Mouse (Mus musculus) testis, adult 2 months (tissue): ENCODE measurements around the gene Birc6. TPM values are rescaled to one million over a fixed set of nuclear protein-coding genes. Genes with fewer than 3 reads are reported as not detected.

Experiments
- H3K27ac ChIP-seq: fragments of 200-500 bp; 2 replicates; pipeline ENCODE4 v1.5.1; 2012; ENCODE audit warnings: low read depth, low read length; ENCODE audit not compliant: control insufficient read depth, insufficient read depth
- H3K27me3 ChIP-seq: fragments of 200-500 bp; 2 replicates; pipeline ENCODE4 v1.6.1; 2012; ENCODE audit warnings: mild to moderate bottlenecking, low read length, moderate library complexity; ENCODE audit not compliant: control insufficient read depth, insufficient read depth
- H3K36me3 ChIP-seq: fragments of 200-500 bp; 2 replicates; pipeline ENCODE4 v1.6.1; 2012; ENCODE audit warnings: mild to moderate bottlenecking, low read length; ENCODE audit not compliant: control insufficient read depth, insufficient read depth
- H3K4me1 ChIP-seq: fragments of 200-500 bp; 2 replicates; pipeline ENCODE4 v1.6.1; 2012; ENCODE audit warnings: low read length; ENCODE audit not compliant: control insufficient read depth, insufficient read depth
- H3K4me3 ChIP-seq: fragments of 200-500 bp; 2 replicates; pipeline ENCODE4 v1.5.1; 2012; ENCODE audit warnings: low read depth, mild to moderate bottlenecking, low read length, moderate library complexity, mixed read lengths; ENCODE audit not compliant: control insufficient read depth
- CTCF ChIP-seq: fragments of 200-500 bp; IDR thresholded peaks from 2 replicates; pipeline ENCODE4 v1.5.1; 2012; ENCODE audit warnings: low read depth, mild to moderate bottlenecking, inconsistent platforms, low read length, moderate library complexity; ENCODE audit not compliant: control insufficient read depth, insufficient read depth, insufficient replicate concordance
- POLR2A ChIP-seq: fragments of 200-500 bp; IDR thresholded peaks from 2 replicates; pipeline ENCODE4 v1.6.1; 2012; ENCODE audit warnings: low read depth, mild to moderate bottlenecking, inconsistent platforms, low read length, moderate library complexity; ENCODE audit not compliant: control insufficient read depth
- polyA plus RNA-seq: library from polyadenylated mRNA; depleted of rRNA; stranded (reverse); fragments of >200 nt; gene quantifications from 2 replicates; pipeline ENCODE4 v1.2.3, GENCODE M21; 2012; rRNA removed

Birc6 gene
- polyA plus RNA-seq, 1 experiment: 26.3 TPM

- H3K27me3 ChIP-seq: no peaks in the 10 kb centered on the region
- peaks cover 1% of the 10 kb centered on the region; the same call in 1 of the 2 replicates for H3K36me3 ChIP-seq
- H3K4me1 ChIP-seq: no peaks in the 10 kb centered on the region
- no peak for TF ChIP-seq POLR2A
- no peak for TF ChIP-seq CTCF
- H3K4me3 ChIP-seq: no peak overlapping the region
- H3K27ac ChIP-seq: no peak overlapping the region
Observed at GRCm38 (mm10) chr17:74735392-74735791, 207.3 kb downstream of the Birc6 start.

GRCm38 (mm10) chr17:74749659-74750058, 221.6 kb downstream of the Birc6 start:
- Histone ChIP-seq H3K27me3 (no peaks in the 10 kb centered on the region), H3K27ac (no peak overlapping the region), H3K4me1 (no peaks in the 10 kb centered on the region), H3K36me3 (no peaks in the 10 kb centered on the region; the same call in 1 of the 2 replicates), H3K4me3 (no peak overlapping the region)
- no peak for TF ChIP-seq POLR2A
- TF ChIP-seq CTCF: no peak

- Histone ChIP-seq H3K4me3 (no peak overlapping the region), H3K4me1 (no peaks in the 10 kb centered on the region), H3K27me3 (no peaks in the 10 kb centered on the region), H3K27ac (no peak overlapping the region), H3K36me3 (no peaks in the 10 kb centered on the region; the same call in 1 of the 2 replicates)
- no peak for TF ChIP-seq CTCF
- TF ChIP-seq POLR2A: no peak
Observed at GRCm38 (mm10) chr17:74751026-74751425, 222.9 kb downstream of the Birc6 start.

Other genes with a start within 250 kb of the Birc6 start
- gene Memo1, start 232.8 kb upstream of the Birc6 start, polyA plus RNA-seq: 94.5 and 110 TPM in 2 replicates
- gene Dpy30, start 204.4 kb upstream of the Birc6 start, polyA plus RNA-seq: 133 and 159 TPM in 2 replicates
- 22.0 and 23.3 TPM in 2 replicates for gene Spast, start 189.3 kb upstream of the Birc6 start, polyA plus RNA-seq
- 10.0 and 12.1 TPM in 2 replicates for gene Slc30a6, start 132.7 kb upstream of the Birc6 start, polyA plus RNA-seq
- 0.66 and 0.77 TPM in 2 replicates for gene Nlrc4, start 69.2 kb upstream of the Birc6 start, polyA plus RNA-seq
- 12.2 and 16.1 TPM in 2 replicates for gene Yipf4, start 38.8 kb upstream of the Birc6 start, polyA plus RNA-seq
- 10.4 and 10.5 TPM in 2 replicates for gene Ttc27, start 189.4 kb downstream of the Birc6 start, polyA plus RNA-seq